In the genomic region with DNA sequence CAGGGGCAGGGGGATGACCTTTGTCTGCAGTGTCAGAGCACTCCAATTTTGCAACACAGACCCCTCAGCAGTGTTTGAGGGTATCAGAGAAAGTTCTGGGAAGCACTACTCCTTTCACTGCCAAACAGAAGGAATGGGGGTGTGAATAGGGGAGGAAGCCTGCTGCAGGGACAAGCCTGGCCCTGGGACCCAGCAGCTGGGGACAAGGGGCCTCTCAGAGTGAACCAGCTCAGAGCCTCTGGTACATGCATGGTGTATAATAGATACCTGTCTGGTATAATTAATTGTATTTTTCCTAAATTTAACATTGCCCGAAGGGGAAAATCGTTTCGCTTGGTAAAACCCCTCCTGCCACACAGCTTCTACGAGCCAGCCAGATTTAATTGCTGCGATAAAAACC, we compare ENCODE assay signal across 24 mouse cellular contexts.
DNase-seq lines count a peak whose midpoint lies in the region; ATAC-seq lines count a peak whose summit lies in the region.
"Had no signal": no experiment of that assay in that cellular context is flagged by ENCODE, and none has a peak within 500 bp of the region (broad histone marks: within the 10 kb centered on the region; RNA-seq: fewer than 3 reads in every experiment).

No protein-coding gene starts in this region.

- peak overlapping the region; percentile 24 for H3K4me2 ChIP-seq in embryonic facial prominence, embryonic 13.5 days
- H3K4me2 ChIP-seq in embryonic facial prominence, embryonic 14.5 days (ENCODE audit: low read depth, low read length) = peak overlapping the region; percentile 20; the same call in 1 of the 2 replicates
- 0 out of 2 replicates have a peak overlapping the region, but pooled peaks have one; percentile 13 for H3K4me2 ChIP-seq in limb, embryonic 12.5 days
- H3K4me2 ChIP-seq: forebrain, embryonic 12.5 days; forebrain, embryonic 15.5 days; heart, embryonic 11.5 days; hindbrain, embryonic 13.5 days had no signal

- no peaks in the 10 kb centered on the region for H3K36me3 ChIP-seq in embryonic facial prominence, embryonic 13.5 days
- no peaks in the 10 kb centered on the region for H3K36me3 ChIP-seq in embryonic facial prominence, embryonic 10.5 days (replicated peaks)
- no peaks in the 10 kb centered on the region for H3K36me3 ChIP-seq in embryonic facial prominence, embryonic 14.5 days (ENCODE audit: control insufficient read depth, insufficient read depth, low read length)
- no peaks in the 10 kb centered on the region for H3K36me3 ChIP-seq in limb, embryonic 12.5 days
- H3K36me3 ChIP-seq: forebrain, embryonic 12.5 days; forebrain, embryonic 15.5 days; hindbrain, embryonic 13.5 days had no signal

- 0 out of 2 replicates have a peak, but pooled peaks have one; percentile 15 for ATAC-seq in embryonic facial prominence, embryonic 13.5 days (ENCODE audit: insufficient number of reproducible peaks, insufficient read depth, low FRiP score, low TSS enrichment, low read depth)
- peak; percentile 78; the same call in 1 of the 2 replicates for ATAC-seq in embryonic facial prominence, embryonic 14.5 days (ENCODE audit: low read depth)
- no peak for ATAC-seq in limb, embryonic 12.5 days (ENCODE audit: insufficient number of reproducible peaks, insufficient read depth, low FRiP score, low TSS enrichment, low read depth)
- ATAC-seq: activated CD4-positive, CD25-positive, alpha-beta regulatory T cell, adult 4 months; forebrain, embryonic 15.5 days; hindbrain, embryonic 16.5 days; inflammation-experienced regulatory T-cells, adult 6 months had no signal

- H3K9me3 ChIP-seq in embryonic facial prominence, embryonic 13.5 days = no peaks in the 10 kb centered on the region
- H3K9me3 ChIP-seq in embryonic facial prominence, embryonic 10.5 days = no peaks in the 10 kb centered on the region
- no peaks in the 10 kb centered on the region for H3K9me3 ChIP-seq in embryonic facial prominence, embryonic 14.5 days (ENCODE audit: control insufficient read depth, low read length)
- H3K9me3 ChIP-seq in limb, embryonic 12.5 days = no peaks in the 10 kb centered on the region
- H3K9me3 ChIP-seq: forebrain, embryonic 12.5 days; forebrain, embryonic 15.5 days; hindbrain, embryonic 13.5 days had no signal

- no peak for DNase-seq in embryonic facial prominence, embryonic 10.5 days (ENCODE audit: low spot score)
- DNase-seq in layer of hippocampus, postnatal 14 days (ENCODE audit: low spot score in 2 of 2) = peak; percentile 38 to 55
- no peak for DNase-seq in layer of hippocampus, postnatal 36 days
- DNase-seq in embryonic facial prominence, embryonic 14.5 days (ENCODE audit: low spot score) = peak; percentile 39
- no peak for DNase-seq in c-Kit-positive CD71-positive TER-119-positive erythroid progenitor cells, embryonic 14.5 days (ENCODE audit: low spot score)
- DNase-seq in frontal cortex, postnatal 14 days (ENCODE audit: low spot score in 2 of 2) = no peak
- DNase-seq: adrenal gland, adult 8-10 months; adrenal gland, postnatal 36 days; cerebellum, adult 11 months; cerebellum, adult 2 months; cerebellum, adult 9-11 months; cerebellum, postnatal 25 days; gastrocnemius, postnatal 10 days; gastrocnemius, postnatal 36 days had no signal

- H3K27me3 ChIP-seq in embryonic facial prominence, embryonic 13.5 days = no peaks in the 10 kb centered on the region
- no peaks in the 10 kb centered on the region for H3K27me3 ChIP-seq in embryonic facial prominence, embryonic 10.5 days (replicated peaks; ENCODE audit: low read depth, poor library complexity, severe bottlenecking)
- no peaks in the 10 kb centered on the region for H3K27me3 ChIP-seq in embryonic facial prominence, embryonic 14.5 days (replicated peaks; ENCODE audit: control insufficient read depth, insufficient read depth, low read length)
- H3K27me3 ChIP-seq in limb, embryonic 12.5 days = no peaks in the 10 kb centered on the region
- H3K27me3 ChIP-seq: forebrain, embryonic 12.5 days; forebrain, embryonic 15.5 days had no signal

- 26% methylated on average over 5 of the region's 5 CpGs for WGBS in embryonic facial prominence, embryonic 13.5 days
- 80% methylated on average over 5 of the region's 5 CpGs for WGBS in embryonic facial prominence, embryonic 10.5 days
- WGBS in embryonic facial prominence, embryonic 14.5 days = 49% methylated on average over 5 of the region's 5 CpGs
- 39% methylated on average over 5 of the region's 5 CpGs for WGBS in limb, embryonic 12.5 days

- peak overlapping the region; percentile 62; the same call in 1 of the 2 replicates for H3K27ac ChIP-seq in embryonic facial prominence, embryonic 13.5 days
- no peak overlapping the region for H3K27ac ChIP-seq in embryonic facial prominence, embryonic 10.5 days (replicated peaks)
- peak overlapping the region; percentile 28; the same call in 1 of the 2 replicates for H3K27ac ChIP-seq in embryonic facial prominence, embryonic 14.5 days (replicated peaks; ENCODE audit: low read depth, low read length)
- no peak overlapping the region for H3K27ac ChIP-seq in limb, embryonic 12.5 days
- H3K27ac ChIP-seq: forebrain, embryonic 12.5 days; forebrain, embryonic 15.5 days; hindbrain, embryonic 13.5 days had no signal

- peaks cover 19% of the 10 kb centered on the region for H3K4me1 ChIP-seq in embryonic facial prominence, embryonic 13.5 days
- H3K4me1 ChIP-seq in embryonic facial prominence, embryonic 10.5 days = peaks cover 15% of the 10 kb centered on the region
- H3K4me1 ChIP-seq in embryonic facial prominence, embryonic 14.5 days (ENCODE audit: control insufficient read depth, insufficient read depth, low read length) = peaks cover 19% of the 10 kb centered on the region
- peaks cover 14% of the 10 kb centered on the region for H3K4me1 ChIP-seq in limb, embryonic 12.5 days (replicated peaks)
- H3K4me1 ChIP-seq: forebrain, embryonic 12.5 days had no signal

- no peak overlapping the region for H3K9ac ChIP-seq in embryonic facial prominence, embryonic 13.5 days
- no peak overlapping the region for H3K9ac ChIP-seq in embryonic facial prominence, embryonic 14.5 days (ENCODE audit: low read depth, low read length)
- H3K9ac ChIP-seq in limb, embryonic 12.5 days (replicated peaks) = no peak overlapping the region
- H3K9ac ChIP-seq: forebrain, embryonic 12.5 days; forebrain, embryonic 15.5 days; hindbrain, embryonic 13.5 days had no signal

- H3K4me3 ChIP-seq in embryonic facial prominence, embryonic 13.5 days = no peak overlapping the region
- no peak overlapping the region for H3K4me3 ChIP-seq in embryonic facial prominence, embryonic 10.5 days
- no peak overlapping the region for H3K4me3 ChIP-seq in embryonic facial prominence, embryonic 14.5 days (ENCODE audit: low read depth, low read length)
- H3K4me3 ChIP-seq in limb, embryonic 12.5 days (replicated peaks) = no peak overlapping the region
- H3K4me3 ChIP-seq: erythroblast, embryonic 14.5 days; forebrain, embryonic 12.5 days; forebrain, embryonic 15.5 days; hindbrain, embryonic 13.5 days had no signal

Comparison
In these comparisons a context has a peak if more than half of its experiments do, and no peak if none do; other contexts are left out.
1. H3K27ac ChIP-seq: peak in embryonic facial prominence, embryonic 13.5 days (single experiment) and embryonic facial prominence, embryonic 14.5 days (single experiment); none in embryonic facial prominence, embryonic 10.5 days (single experiment) and limb, embryonic 12.5 days (single experiment).
2. DNase-seq: peak in layer of hippocampus, postnatal 14 days (2 of 2) and embryonic facial prominence, embryonic 14.5 days (single experiment); none in embryonic facial prominence, embryonic 10.5 days (single experiment), layer of hippocampus, postnatal 36 days (0 of 2), c-Kit-positive CD71-positive TER-119-positive erythroid progenitor cells, embryonic 14.5 days (single experiment) and frontal cortex, postnatal 14 days (0 of 2).
3. Peak in every context shown above with its lines, with median percentiles within 50 percentile points of each other: H3K4me2 ChIP-seq.